Mouse (Mus musculus): ENCODE results near the gene Prok2. TPM values are rescaled to one million over a fixed set of nuclear protein-coding genes. Genes with fewer than 3 reads are reported as not detected.

The Prok2 gene
- polyA plus RNA-seq, 1 experiment from 2014 or later, result not detected

GRCm38 (mm10) chr6:99715191-99715590, 11.0 kb downstream of the Prok2 start:
- 52% methylated on average over 6 of the region's 6 CpGs for WGBS
- H3K9ac ChIP-seq (ENCODE audit: low read depth, low read length), result no peak overlapping the region

DNA sequence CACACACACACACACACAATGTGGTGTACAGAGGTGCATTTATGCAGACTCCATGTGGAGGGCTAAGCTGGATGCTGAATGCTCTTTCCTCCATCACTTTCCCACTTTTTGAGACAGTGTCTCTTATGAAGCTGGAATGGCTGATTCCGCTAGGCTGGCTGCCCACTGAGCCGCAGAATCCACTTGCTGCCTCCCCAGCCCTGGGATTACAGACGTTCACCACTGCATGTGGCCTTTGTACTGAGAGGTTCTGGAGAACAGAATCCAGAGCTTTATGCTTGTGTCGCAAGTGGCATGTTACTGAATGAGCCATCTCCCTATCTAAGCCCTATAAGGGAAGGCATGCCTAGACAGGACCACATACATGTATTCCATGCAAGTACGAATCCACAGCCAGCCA, 12.9 kb downstream of the Prok2 start:
- no peak overlapping the region for H3K4me2 ChIP-seq
- WGBS, result 84% methylated on average over 5 of the region's 5 CpGs
- H3K9me3 ChIP-seq (ENCODE audit: control insufficient read depth, low read length), result no peaks in the 10 kb centered on the region
- no peak overlapping the region for H3K9ac ChIP-seq (ENCODE audit: low read depth, low read length)
- no peak overlapping the region for H3K27ac ChIP-seq (ENCODE audit: low read depth, low read length)
- ATAC-seq (replicated peaks; ENCODE audit: low FRiP score) (no peak), DNase-seq (ENCODE audit: low spot score) (no peak)
- no peak overlapping the region for H3K4me3 ChIP-seq (ENCODE audit: low read depth, low read length)
- no peaks in the 10 kb centered on the region for H3K27me3 ChIP-seq (replicated peaks; ENCODE audit: control insufficient read depth, insufficient read depth, low read length)
- H3K36me3 ChIP-seq (ENCODE audit: control insufficient read depth, insufficient read depth, low read length), result no peaks in the 10 kb centered on the region
- H3K4me1 ChIP-seq (replicated peaks; ENCODE audit: control insufficient read depth, insufficient read depth, low read length), result no peaks in the 10 kb centered on the region

More at GRCm38 (mm10) chr6:99715191-99715590, 11.0 kb downstream of the Prok2 start:
- Histone ChIP-seq H3K27me3 (replicated peaks; ENCODE audit: control insufficient read depth, insufficient read depth, low read length) (no peaks in the 10 kb centered on the region), H3K9me3 (ENCODE audit: control insufficient read depth, low read length) (no peaks in the 10 kb centered on the region), H3K27ac (ENCODE audit: low read depth, low read length) (no peak overlapping the region), H3K36me3 (ENCODE audit: control insufficient read depth, insufficient read depth, low read length) (no peaks in the 10 kb centered on the region), H3K4me3 (ENCODE audit: low read depth, low read length) (no peak overlapping the region), H3K4me2 (no peak overlapping the region), H3K4me1 (replicated peaks; ENCODE audit: control insufficient read depth, insufficient read depth, low read length) (no peaks in the 10 kb centered on the region)
- DNase-seq (ENCODE audit: low spot score), result no peak
- ATAC-seq (replicated peaks; ENCODE audit: low FRiP score), result no peak

DNA sequence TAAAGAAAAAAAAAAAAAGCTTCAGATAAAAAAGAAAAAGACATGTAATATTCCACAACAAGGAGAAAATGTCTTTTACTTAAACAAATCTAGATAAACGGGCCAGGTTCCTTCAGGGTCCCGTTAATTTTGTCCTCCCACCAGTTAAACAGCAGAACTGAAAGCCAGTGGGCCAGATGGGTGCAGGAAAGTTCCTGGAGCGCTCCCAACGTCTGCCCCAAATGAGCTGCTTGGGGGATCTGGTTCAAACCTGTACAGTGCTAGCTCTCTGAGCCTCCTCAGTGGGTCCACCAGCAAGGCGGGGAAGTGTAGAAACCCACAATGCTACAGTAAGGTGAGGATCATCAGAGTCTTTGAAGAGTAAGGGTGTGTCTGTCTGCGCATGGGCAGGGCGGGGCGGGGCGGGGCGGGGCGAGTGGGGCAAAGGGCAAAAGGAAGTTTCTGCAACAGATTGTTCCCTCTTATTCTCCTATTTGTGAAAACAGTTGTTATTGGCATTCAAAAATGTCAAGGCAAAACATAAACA, 14.6 kb downstream of the Prok2 start:
- no peaks in the 10 kb centered on the region for H3K36me3 ChIP-seq (ENCODE audit: control insufficient read depth, insufficient read depth, low read length)
- whole genome bisulfite sequencing, result 60% methylated on average over 11 of the region's 11 CpGs

GRCm38 (mm10) chr6:99700484-99700883, 25.7 kb downstream of the Prok2 start:
- H3K27me3 ChIP-seq (replicated peaks; ENCODE audit: control insufficient read depth, insufficient read depth, low read length), result peaks cover 18% of the 10 kb centered on the region
- ATAC-seq (replicated peaks; ENCODE audit: low FRiP score), result no peak
- H3K27ac ChIP-seq (ENCODE audit: low read depth, low read length), result no peak overlapping the region
- H3K4me2 ChIP-seq, result no peak overlapping the region
- H3K4me3 ChIP-seq (ENCODE audit: low read depth, low read length), result no peak overlapping the region
- H3K9me3 ChIP-seq (ENCODE audit: control insufficient read depth, low read length), result no peaks in the 10 kb centered on the region
- H3K36me3 ChIP-seq (ENCODE audit: control insufficient read depth, insufficient read depth, low read length), result no peaks in the 10 kb centered on the region
- 63% methylated on average over 3 of the region's 3 CpGs for WGBS
- DNase-seq (ENCODE audit: low spot score), result no peak
- no peak overlapping the region for H3K9ac ChIP-seq (ENCODE audit: low read depth, low read length)
- H3K4me1 ChIP-seq (replicated peaks; ENCODE audit: control insufficient read depth, insufficient read depth, low read length), result no peaks in the 10 kb centered on the region

More for the DNA sequence above, 14.6 kb downstream of the Prok2 start:
- Histone ChIP-seq H3K27me3 (replicated peaks; ENCODE audit: control insufficient read depth, insufficient read depth, low read length) (no peaks in the 10 kb centered on the region), H3K9me3 (ENCODE audit: control insufficient read depth, low read length) (no peaks in the 10 kb centered on the region), H3K27ac (ENCODE audit: low read depth, low read length) (no peak overlapping the region), H3K4me1 (replicated peaks; ENCODE audit: control insufficient read depth, insufficient read depth, low read length) (no peaks in the 10 kb centered on the region), H3K4me3 (ENCODE audit: low read depth, low read length) (no peak overlapping the region), H3K4me2 (no peak overlapping the region), H3K9ac (ENCODE audit: low read depth, low read length) (no peak overlapping the region)
- no peak for ATAC-seq (replicated peaks; ENCODE audit: low FRiP score)
- DNase-seq (ENCODE audit: low spot score), result no peak

DNA sequence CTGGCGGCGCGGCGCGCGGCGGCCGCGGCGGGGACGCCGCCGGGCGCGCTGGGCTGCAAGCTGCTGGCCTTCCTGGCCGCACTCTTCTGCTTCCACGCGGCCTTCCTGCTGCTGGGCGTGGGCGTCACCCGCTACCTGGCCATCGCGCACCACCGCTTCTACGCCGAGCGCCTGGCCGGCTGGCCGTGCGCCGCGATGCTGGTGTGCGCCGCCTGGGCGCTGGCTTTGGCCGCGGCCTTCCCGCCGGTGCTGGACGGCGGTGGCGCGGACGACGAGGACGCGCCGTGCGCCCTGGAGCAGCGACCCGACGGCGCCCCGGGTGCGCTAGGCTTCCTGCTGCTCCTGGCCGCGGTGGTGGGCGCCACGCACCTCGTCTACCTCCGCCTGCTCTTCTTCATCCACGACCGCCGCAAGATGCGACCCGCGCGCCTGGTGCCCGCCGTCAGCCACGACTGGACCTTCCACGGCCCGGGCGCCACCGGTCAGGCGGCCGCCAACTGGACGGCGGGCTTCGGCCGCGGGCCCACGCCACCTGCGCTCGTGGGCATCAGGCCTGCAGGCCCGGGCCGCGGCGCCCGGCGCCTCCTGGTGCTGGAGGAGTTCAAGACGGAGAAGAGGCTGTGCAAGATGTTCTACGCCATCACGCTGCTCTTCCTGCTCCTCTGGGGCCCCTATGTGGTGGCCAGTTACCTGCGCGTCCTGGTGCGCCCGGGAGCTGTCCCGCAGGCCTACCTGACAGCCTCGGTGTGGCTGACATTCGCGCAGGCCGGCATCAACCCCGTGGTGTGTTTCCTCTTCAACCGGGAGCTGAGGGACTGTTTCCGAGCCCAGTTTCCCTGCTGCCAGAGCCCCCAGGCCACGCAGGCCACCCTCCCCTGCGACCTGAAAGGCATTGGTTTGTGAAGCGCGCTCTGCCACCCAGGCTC, 33.0 kb downstream of the Prok2 start:
- Histone ChIP-seq H3K27me3 (replicated peaks; ENCODE audit: control insufficient read depth, insufficient read depth, low read length) (peaks cover 78% of the 10 kb centered on the region), H3K4me3 (ENCODE audit: low read depth, low read length) (peak overlapping the region; percentile 63), H3K9me3 (ENCODE audit: control insufficient read depth, low read length) (no peaks in the 10 kb centered on the region), H3K4me2 (peak overlapping the region; percentile 76), H3K9ac (ENCODE audit: low read depth, low read length) (peak overlapping the region; percentile 40; the same call in 1 of the 2 replicates), H3K27ac (ENCODE audit: low read depth, low read length) (no peak overlapping the region), H3K4me1 (replicated peaks; ENCODE audit: control insufficient read depth, insufficient read depth, low read length) (peaks cover 3% of the 10 kb centered on the region; the same call in 1 of the 2 replicates), H3K36me3 (ENCODE audit: control insufficient read depth, insufficient read depth, low read length) (no peaks in the 10 kb centered on the region)
- WGBS, result 3% methylated on average over 99 of the region's 110 CpGs
- no peak for ATAC-seq (replicated peaks; ENCODE audit: low FRiP score)
- no peak for DNase-seq (ENCODE audit: low spot score)

GRCm38 (mm10) chr6:99692206-99692915, 33.8 kb downstream of the Prok2 start, which contains the start of gene Gpr27:
Gpr27 (plus strand) TSS chr6:99692679.
- Histone ChIP-seq H3K27me3 (replicated peaks; ENCODE audit: control insufficient read depth, insufficient read depth, low read length) (peaks cover 77% of the 10 kb centered on the region), H3K4me1 (replicated peaks; ENCODE audit: control insufficient read depth, insufficient read depth, low read length) (peaks cover 3% of the 10 kb centered on the region; the same call in 1 of the 2 replicates), H3K4me3 (ENCODE audit: low read depth, low read length) (peak within 1 kb of the TSS; percentile 63), H3K9me3 (ENCODE audit: control insufficient read depth, low read length) (no peaks in the 10 kb centered on the region), H3K9ac (ENCODE audit: low read depth, low read length) (peak within 1 kb of the TSS; percentile 40; the same call in 1 of the 2 replicates), H3K4me2 (peak within 1 kb of the TSS; percentile 76), H3K27ac (ENCODE audit: low read depth, low read length) (no peak within 1 kb of the TSS), H3K36me3 (ENCODE audit: control insufficient read depth, insufficient read depth, low read length) (no peaks in the 10 kb centered on the region)
- ATAC-seq (replicated peaks; ENCODE audit: low FRiP score) (peak; percentile 23), DNase-seq (ENCODE audit: low spot score) (peak; percentile 55)
- WGBS, result 2% methylated on average over 92 of the region's 112 CpGs

- Histone ChIP-seq H3K27me3 (replicated peaks; ENCODE audit: control insufficient read depth, insufficient read depth, low read length) (peaks cover 72% of the 10 kb centered on the region), H3K36me3 (ENCODE audit: control insufficient read depth, insufficient read depth, low read length) (no peaks in the 10 kb centered on the region), H3K4me1 (replicated peaks; ENCODE audit: control insufficient read depth, insufficient read depth, low read length) (peaks cover 3% of the 10 kb centered on the region; the same call in 1 of the 2 replicates), H3K27ac (ENCODE audit: low read depth, low read length) (no peak overlapping the region), H3K9ac (ENCODE audit: low read depth, low read length) (no peak overlapping the region), H3K9me3 (ENCODE audit: control insufficient read depth, low read length) (no peaks in the 10 kb centered on the region), H3K4me2 (peak overlapping the region; percentile 76), H3K4me3 (ENCODE audit: low read depth, low read length) (peak overlapping the region; percentile 63)
- ATAC-seq (replicated peaks; ENCODE audit: low FRiP score), result no peak
- no peak for DNase-seq (ENCODE audit: low spot score)
- 5% methylated on average over 25 of the region's 25 CpGs for WGBS
Measured at GRCm38 (mm10) chr6:99691666-99692205, 34.5 kb downstream of the Prok2 start.

DNA sequence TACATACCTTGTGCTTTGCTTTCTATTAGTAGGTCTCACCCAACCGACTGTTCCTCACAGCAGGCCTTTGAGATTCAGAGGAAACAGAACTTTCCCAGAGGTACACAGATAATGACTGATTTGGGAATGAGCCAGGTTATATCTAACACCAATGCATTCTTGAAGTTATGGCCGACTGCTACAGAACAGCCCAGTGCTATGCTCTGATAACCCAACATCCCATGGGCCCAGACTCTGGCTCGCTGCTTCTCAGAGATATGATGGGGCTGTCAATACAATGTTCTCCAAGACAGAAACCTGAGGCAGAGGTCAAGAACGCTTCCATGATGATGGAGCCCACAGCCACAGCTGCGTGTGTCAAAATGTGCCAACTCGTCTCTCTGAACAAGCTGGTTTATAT, 37.7 kb downstream of the Prok2 start:
- no peak overlapping the region for H3K4me3 ChIP-seq (ENCODE audit: low read depth, low read length)
- no peaks in the 10 kb centered on the region for H3K36me3 ChIP-seq (ENCODE audit: control insufficient read depth, insufficient read depth, low read length)
- ATAC-seq (replicated peaks; ENCODE audit: low FRiP score) (no peak), DNase-seq (ENCODE audit: low spot score) (no peak)
- no peak overlapping the region for H3K4me2 ChIP-seq
- peaks cover 42% of the 10 kb centered on the region for H3K27me3 ChIP-seq (replicated peaks; ENCODE audit: control insufficient read depth, insufficient read depth, low read length)
- H3K27ac ChIP-seq (ENCODE audit: low read depth, low read length), result no peak overlapping the region
- WGBS, result 75% methylated on average over 6 of the region's 6 CpGs
- H3K4me1 ChIP-seq (replicated peaks; ENCODE audit: control insufficient read depth, insufficient read depth, low read length), result peaks cover 3% of the 10 kb centered on the region; the same call in 1 of the 2 replicates
- H3K9ac ChIP-seq (ENCODE audit: low read depth, low read length), result no peak overlapping the region
- H3K9me3 ChIP-seq (ENCODE audit: control insufficient read depth, low read length), result no peaks in the 10 kb centered on the region

All from liver, embryonic 11.5 days (tissue).